Mouse (Mus musculus): ENCODE measurements around the gene Sept3. TPM values are rescaled to one million over a fixed set of nuclear protein-coding genes. Genes with fewer than 3 reads are reported as not detected.
A peak's percentile ranks its signal among the peaks of the same experiment; 100 is the strongest.
"Not testable (repeated sequence)": the region's sequence is repeated elsewhere in the genome, so short reads cannot be mapped to it uniquely, and the experiment has no call there.

Gene Sept3
- polyA plus RNA-seq, 1 experiment = 0.47 TPM

DNA sequence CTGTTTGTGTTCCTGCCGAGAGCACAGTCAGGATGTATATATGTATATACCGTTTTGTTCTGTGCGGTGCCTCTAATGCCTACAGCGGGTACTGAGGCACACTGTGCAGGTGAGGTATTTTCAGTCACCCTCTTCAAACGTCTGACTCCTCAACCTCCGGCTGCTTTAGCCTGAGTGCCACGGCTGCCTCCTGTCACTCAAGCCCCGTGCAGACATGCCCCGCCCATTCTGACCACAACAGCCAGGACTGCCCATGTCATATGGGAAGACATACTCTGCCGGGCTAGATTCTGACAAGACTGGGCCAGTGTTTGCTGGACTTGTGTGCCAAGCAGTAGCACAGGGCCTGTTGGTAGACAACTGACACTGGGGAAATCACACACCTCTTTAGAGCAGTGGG is 39.0 kb upstream of the Sept3 start:
- DNase-seq = no peak
- 88% methylated on average over 10 of the region's 10 CpGs for WGBS
- TF ChIP-seq POLR2A (IDR thresholded peaks at IDR 0.05; ENCODE audit: low read depth, low read length) (no peak), CTCF (conservative IDR thresholded peaks at IDR 0.05; ENCODE audit: insufficient read depth, insufficient read length, low read depth, low read length) (no peak)
- Histone ChIP-seq H3K4me3 (ENCODE audit: insufficient read depth, low read depth, low read length) (no peak overlapping the region), H3K4me1 (ENCODE audit: control insufficient read depth, insufficient read depth, low read length) (no peaks in the 10 kb centered on the region), H3K27ac (ENCODE audit: insufficient read depth, low read depth, low read length) (no peak overlapping the region), H3K36me3 (ENCODE audit: control insufficient read depth, insufficient read depth, low read length) (no peaks in the 10 kb centered on the region), H3K27me3 (replicated peaks; ENCODE audit: control insufficient read depth, insufficient read depth, low read length) (no peaks in the 10 kb centered on the region)

DNA sequence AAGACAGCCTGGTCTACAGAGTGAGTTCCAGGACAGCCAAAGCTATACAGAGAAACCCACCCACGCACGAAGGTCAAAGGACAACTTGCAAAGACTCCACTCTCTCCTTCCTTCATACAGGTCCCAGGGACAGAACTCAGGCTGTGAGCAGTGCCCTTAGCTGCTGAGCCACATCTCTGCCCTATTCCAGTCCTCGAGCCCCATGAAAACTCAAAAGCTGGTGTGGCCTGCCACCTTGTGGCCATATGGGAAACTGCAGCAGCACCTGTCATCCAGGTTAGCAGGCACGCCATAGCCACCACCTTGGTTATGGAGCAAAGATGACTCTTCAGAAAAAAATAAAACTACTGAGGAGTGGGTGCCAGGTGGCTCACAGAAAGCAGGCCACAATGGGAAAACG is 38.1 kb upstream of the Sept3 start:
- DNase-seq = peak; percentile 85
- H3K36me3 ChIP-seq (ENCODE audit: control insufficient read depth, insufficient read depth, low read length) = no peaks in the 10 kb centered on the region

DNA sequence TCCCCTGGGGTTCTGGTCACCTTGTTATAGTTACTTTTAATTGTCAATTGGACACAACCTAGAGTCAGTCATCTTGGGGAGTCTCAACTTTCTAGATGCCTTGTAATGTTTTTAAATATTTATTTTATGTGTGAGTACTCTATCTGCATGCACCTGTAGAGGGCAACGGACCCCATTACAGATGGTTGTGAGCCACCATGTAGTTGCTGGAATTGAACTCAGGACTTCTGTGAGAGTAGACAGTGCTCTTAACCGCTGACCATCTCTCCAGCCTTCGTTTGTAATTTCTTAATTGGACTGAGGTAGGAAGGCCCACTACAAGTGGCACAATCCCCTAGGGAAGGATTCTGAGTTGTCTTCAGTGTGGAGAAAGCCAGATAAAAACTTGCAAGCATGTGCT is 31.4 kb upstream of the Sept3 start:
- Histone ChIP-seq H3K36me3 (ENCODE audit: control insufficient read depth, insufficient read depth, low read length) (no peaks in the 10 kb centered on the region), H3K27ac (ENCODE audit: insufficient read depth, low read depth, low read length) (no peak overlapping the region), H3K4me3 (ENCODE audit: insufficient read depth, low read depth, low read length) (no peak overlapping the region), H3K27me3 (replicated peaks; ENCODE audit: control insufficient read depth, insufficient read depth, low read length) (no peaks in the 10 kb centered on the region), H3K4me1 (ENCODE audit: control insufficient read depth, insufficient read depth, low read length) (no peaks in the 10 kb centered on the region; the same call in 1 of the 2 replicates)
- DNase-seq = no peak
- WGBS = 74% methylated on average over 3 of the region's 3 CpGs
- TF ChIP-seq CTCF (conservative IDR thresholded peaks at IDR 0.05; ENCODE audit: insufficient read depth, insufficient read length, low read depth, low read length) (no peak), POLR2A (IDR thresholded peaks at IDR 0.05; ENCODE audit: low read depth, low read length) (no peak)

More for the DNA sequence above, 38.1 kb upstream of the Sept3 start:
- 12% methylated on average over 5 of the region's 5 CpGs for WGBS
- TF ChIP-seq POLR2A (IDR thresholded peaks at IDR 0.05; ENCODE audit: low read depth, low read length) (no peak), CTCF (conservative IDR thresholded peaks at IDR 0.05; ENCODE audit: insufficient read depth, insufficient read length, low read depth, low read length) (peak; percentile 98)
- H3K4me3 ChIP-seq (ENCODE audit: insufficient read depth, low read depth, low read length) = no peak overlapping the region
- no peaks in the 10 kb centered on the region for H3K4me1 ChIP-seq (ENCODE audit: control insufficient read depth, insufficient read depth, low read length)
- H3K27me3 ChIP-seq (replicated peaks; ENCODE audit: control insufficient read depth, insufficient read depth, low read length) = no peaks in the 10 kb centered on the region
- no peak overlapping the region for H3K27ac ChIP-seq (ENCODE audit: insufficient read depth, low read depth, low read length)

DNA sequence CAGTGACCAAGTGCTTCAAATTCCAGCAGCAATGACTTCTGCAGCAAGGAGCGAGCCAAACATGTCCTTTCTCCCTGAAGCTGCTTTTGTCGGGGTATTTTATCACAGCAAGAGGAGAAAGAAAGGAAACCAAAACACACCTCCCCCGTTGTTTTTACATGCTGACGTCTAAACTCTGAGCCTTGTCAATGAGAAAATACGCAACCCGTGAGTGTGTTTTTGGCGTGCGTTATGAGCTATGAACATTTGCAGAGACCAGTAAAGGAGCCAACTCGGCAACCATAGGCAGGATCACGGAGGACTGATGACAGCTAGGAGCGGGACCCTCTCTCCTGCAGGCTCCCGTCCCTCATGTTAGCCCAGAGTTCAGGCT is 31.0 kb upstream of the Sept3 start:
- WGBS = 1% methylated on average over 12 of the region's 12 CpGs
- H3K27ac ChIP-seq (ENCODE audit: insufficient read depth, low read depth, low read length) = no peak overlapping the region

DNA sequence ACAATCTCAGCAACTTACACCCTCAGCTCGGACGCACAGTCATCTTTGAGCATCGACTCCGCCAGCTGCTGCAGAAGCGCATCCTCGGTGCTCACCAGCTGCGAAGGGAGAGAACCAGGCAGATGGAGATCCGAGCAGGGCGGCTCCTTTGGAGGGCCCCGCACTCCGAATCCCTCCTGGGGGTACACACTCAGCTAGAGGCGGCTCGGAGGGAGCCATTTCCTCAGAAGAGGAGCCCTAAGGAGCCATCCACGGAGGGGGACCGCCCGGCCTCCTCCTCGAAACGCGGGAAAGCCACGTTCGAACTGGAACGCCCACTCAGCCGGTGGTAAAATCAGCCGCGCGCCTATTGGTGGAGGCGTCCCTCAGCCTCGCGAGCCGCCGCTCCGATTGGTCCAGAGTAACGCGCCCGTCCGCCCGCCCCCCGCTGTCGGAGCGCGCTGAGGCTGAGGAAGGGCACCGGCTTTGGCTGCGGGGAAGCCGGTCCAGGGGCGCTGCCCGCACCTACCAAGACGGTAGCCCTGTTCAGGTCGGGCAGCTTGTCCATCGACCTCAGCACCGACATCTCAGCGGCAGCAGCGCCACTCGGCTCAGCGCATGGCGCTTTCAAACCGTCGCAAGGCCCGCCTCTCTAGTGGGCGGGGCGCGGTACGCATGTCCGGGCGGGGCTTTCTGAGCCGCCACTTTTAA is 30.4 kb upstream of the Sept3 start, which contains the start of gene Cenpm:
Cenpm (minus strand) TSS at position 634 of the 690 bp plus-strand sequence.
- Histone ChIP-seq H3K4me3 (ENCODE audit: insufficient read depth, low read depth, low read length) (peak within 1 kb of the TSS; percentile 78), H3K27ac (ENCODE audit: insufficient read depth, low read depth, low read length) (no peak within 1 kb of the TSS), H3K4me1 (ENCODE audit: control insufficient read depth, insufficient read depth, low read length) (no peaks in the 10 kb centered on the region; the same call in 1 of the 2 replicates), H3K36me3 (ENCODE audit: control insufficient read depth, insufficient read depth, low read length) (no peaks in the 10 kb centered on the region), H3K27me3 (replicated peaks; ENCODE audit: control insufficient read depth, insufficient read depth, low read length) (no peaks in the 10 kb centered on the region)
- under 1% methylated on average over 65 of the region's 65 CpGs for WGBS
- DNase-seq = peak; percentile 95
- TF ChIP-seq CTCF (conservative IDR thresholded peaks at IDR 0.05; ENCODE audit: insufficient read depth, insufficient read length, low read depth, low read length) = no peak
- TF ChIP-seq POLR2A (IDR thresholded peaks at IDR 0.05; ENCODE audit: low read depth, low read length) = no peak

More for the DNA sequence above, 31.0 kb upstream of the Sept3 start:
- Histone ChIP-seq H3K4me1 (ENCODE audit: control insufficient read depth, insufficient read depth, low read length) (no peaks in the 10 kb centered on the region; the same call in 1 of the 2 replicates), H3K4me3 (ENCODE audit: insufficient read depth, low read depth, low read length) (peak overlapping the region; percentile 78), H3K36me3 (ENCODE audit: control insufficient read depth, insufficient read depth, low read length) (no peaks in the 10 kb centered on the region), H3K27me3 (replicated peaks; ENCODE audit: control insufficient read depth, insufficient read depth, low read length) (no peaks in the 10 kb centered on the region)
- TF ChIP-seq POLR2A (IDR thresholded peaks at IDR 0.05; ENCODE audit: low read depth, low read length) = no peak
- TF ChIP-seq CTCF (conservative IDR thresholded peaks at IDR 0.05; ENCODE audit: insufficient read depth, insufficient read length, low read depth, low read length) = no peak
- DNase-seq = no peak

DNA sequence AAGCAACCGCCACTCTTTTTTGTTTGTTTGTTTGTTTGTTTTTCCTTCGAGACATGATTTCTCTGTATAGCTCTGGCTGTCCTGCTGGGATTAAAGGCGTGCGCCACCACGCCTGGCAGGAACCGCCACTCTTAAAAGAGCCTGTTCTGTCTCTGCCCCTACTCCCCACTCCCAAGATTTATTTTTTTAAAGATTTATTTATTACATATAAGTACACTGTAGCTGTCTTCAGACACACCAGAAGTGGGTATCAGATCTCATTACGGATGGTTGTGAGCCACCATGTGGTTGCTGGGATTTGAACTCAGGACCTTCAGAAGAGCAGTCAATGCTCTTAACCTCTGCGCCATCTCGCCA is 29.9 kb upstream of the Sept3 start:
- WGBS = 22% methylated on average over 9 of the region's 9 CpGs
- not testable (repeated sequence) for H3K36me3 ChIP-seq (ENCODE audit: control insufficient read depth, insufficient read depth, low read length); H3K4me1 ChIP-seq (ENCODE audit: control insufficient read depth, insufficient read depth, low read length); H3K4me3 ChIP-seq (ENCODE audit: insufficient read depth, low read depth, low read length); DNase-seq; H3K27me3 ChIP-seq (replicated peaks; ENCODE audit: control insufficient read depth, insufficient read depth, low read length); H3K27ac ChIP-seq (ENCODE audit: insufficient read depth, low read depth, low read length)

DNA sequence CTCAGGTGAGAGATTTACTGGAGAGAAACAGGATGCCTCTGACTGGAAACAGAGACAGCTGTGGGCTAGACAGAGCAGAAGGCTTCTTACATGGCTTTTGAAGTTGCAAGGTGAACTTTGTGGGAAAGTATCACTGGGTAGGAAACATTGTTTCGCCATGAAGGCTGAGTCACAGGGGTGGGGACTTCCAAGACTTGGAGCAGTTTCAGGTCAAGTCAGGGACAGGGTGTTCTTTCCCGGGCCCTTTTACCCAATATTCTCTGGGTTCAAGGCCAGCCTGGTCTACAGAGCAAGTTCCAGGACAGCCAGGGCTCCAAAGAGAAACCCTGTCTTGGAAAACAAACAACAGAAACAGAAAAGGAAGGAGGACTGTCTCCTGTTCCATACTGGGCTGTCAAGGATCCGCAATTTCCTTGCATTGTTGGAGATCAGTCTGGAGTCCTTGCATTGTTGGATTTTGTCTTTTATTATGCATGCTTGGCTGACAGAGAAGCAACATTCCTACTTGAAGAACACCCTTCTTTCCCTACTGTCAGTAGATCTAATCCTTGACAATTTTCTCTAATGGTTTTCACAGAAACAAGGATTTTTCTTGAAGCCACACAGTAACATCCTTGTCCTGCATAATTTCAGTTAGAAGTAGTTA is 27.4 kb upstream of the Sept3 start:
- no peak overlapping the region for H3K27ac ChIP-seq (ENCODE audit: insufficient read depth, low read depth, low read length)
- no peak for DNase-seq
- WGBS = 58% methylated on average over 3 of the region's 3 CpGs
- H3K27me3 ChIP-seq (replicated peaks; ENCODE audit: control insufficient read depth, insufficient read depth, low read length) = no peaks in the 10 kb centered on the region
- H3K4me3 ChIP-seq (ENCODE audit: insufficient read depth, low read depth, low read length) = no peak overlapping the region
- H3K4me1 ChIP-seq (ENCODE audit: control insufficient read depth, insufficient read depth, low read length) = no peaks in the 10 kb centered on the region; the same call in 1 of the 2 replicates
- TF ChIP-seq POLR2A (IDR thresholded peaks at IDR 0.05; ENCODE audit: low read depth, low read length) (no peak), CTCF (conservative IDR thresholded peaks at IDR 0.05; ENCODE audit: insufficient read depth, insufficient read length, low read depth, low read length) (no peak)
- no peaks in the 10 kb centered on the region for H3K36me3 ChIP-seq (ENCODE audit: control insufficient read depth, insufficient read depth, low read length)
